Comparison of ENCODE assay signal across 9 mouse cellular contexts in the genomic region with DNA sequence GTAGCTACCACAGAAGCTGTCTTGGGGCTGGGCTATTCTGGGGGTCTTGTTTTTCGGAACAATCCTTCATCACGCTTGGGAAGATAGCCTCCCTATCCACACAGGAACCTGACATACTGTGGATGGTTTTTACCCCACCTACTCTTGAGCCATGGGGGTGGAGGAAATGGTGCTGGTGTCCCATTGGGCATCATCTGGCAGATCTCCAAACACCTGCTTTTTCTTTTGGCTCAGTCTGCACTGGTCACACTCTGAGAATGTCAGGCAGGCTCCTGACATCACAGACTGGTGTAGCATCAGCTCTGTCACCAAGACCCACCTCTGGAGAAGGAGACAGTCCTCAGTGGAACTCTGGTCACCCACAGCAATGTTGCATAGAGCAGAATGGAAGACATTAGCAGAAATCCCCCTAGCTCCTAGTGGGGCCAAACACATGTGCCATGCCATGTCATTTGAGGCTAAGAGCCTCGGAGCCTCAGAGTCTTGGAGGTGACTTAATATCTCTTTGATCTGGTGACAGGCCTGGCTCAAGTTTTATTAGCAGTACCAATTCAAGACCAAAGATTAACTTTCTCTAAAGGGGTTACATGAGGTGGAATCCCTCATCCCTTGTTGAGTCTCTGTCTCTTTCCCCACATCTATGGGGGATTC.
DNase-seq lines count a peak whose midpoint lies in the region; ATAC-seq and TF ChIP-seq lines count a peak whose summit lies in the region.
"Had no signal": no experiment of that assay in that cellular context is flagged by ENCODE, and none has a peak within 500 bp of the region (broad histone marks: within the 10 kb centered on the region; RNA-seq: fewer than 3 reads in every experiment).

No protein-coding gene starts in this region.

- no peaks in the 10 kb centered on the region for H3K9me3 ChIP-seq in heart, embryonic 10.5 days
- no peaks in the 10 kb centered on the region for H3K9me3 ChIP-seq in embryonic facial prominence, embryonic 11.5 days (replicated peaks; ENCODE audit: control insufficient read depth, low read length)
- H3K9me3 ChIP-seq in hindbrain, embryonic 10.5 days: 0 out of 2 replicates have a peak, but pooled peaks cover 6% of the 10 kb centered on the region
- no peaks in the 10 kb centered on the region for H3K9me3 ChIP-seq in midbrain, embryonic 13.5 days
- H3K9me3 ChIP-seq in lung, postnatal 0 days (ENCODE audit: low read length): no peaks in the 10 kb centered on the region
- H3K9me3 ChIP-seq: lung, embryonic 15.5 days had no signal

- 51% methylated on average over 3 of the region's 3 CpGs for WGBS in heart, embryonic 10.5 days
- WGBS in embryonic facial prominence, embryonic 11.5 days: 20% methylated on average over 3 of the region's 3 CpGs
- WGBS in hindbrain, embryonic 10.5 days: 26% methylated on average over 3 of the region's 3 CpGs
- 10% methylated on average over 3 of the region's 3 CpGs for WGBS in midbrain, embryonic 13.5 days
- WGBS in lung, postnatal 0 days: 54% methylated on average over 3 of the region's 3 CpGs

- 0 out of 2 replicates have a peak, but pooled peaks have one; percentile 29 for ATAC-seq in embryonic facial prominence, embryonic 11.5 days (replicated peaks; ENCODE audit: insufficient number of reproducible peaks, low FRiP score, low TSS enrichment, low read depth)
- peak; percentile 43 for ATAC-seq in midbrain, embryonic 13.5 days
- ATAC-seq in lung, postnatal 0 days: no peak

- TF ChIP-seq EP300 in lung, postnatal 0 days (IDR thresholded peaks at IDR 0.05): no peak

- H3K4me2 ChIP-seq in embryonic facial prominence, embryonic 11.5 days (ENCODE audit: low read depth, low read length): peak overlapping the region; percentile 21; the same call in 1 of the 2 replicates
- H3K4me2 ChIP-seq in midbrain, embryonic 13.5 days (replicated peaks): peak overlapping the region; percentile 39
- no peak overlapping the region for H3K4me2 ChIP-seq in lung, postnatal 0 days (replicated peaks; ENCODE audit: low read depth, low read length)
- H3K4me2 ChIP-seq: lung, embryonic 15.5 days had no signal

- H3K27me3 ChIP-seq in heart, embryonic 10.5 days (ENCODE audit: insufficient read depth, poor library complexity, severe bottlenecking): peaks cover 22% of the 10 kb centered on the region; the same call in 1 of the 2 replicates
- no peaks in the 10 kb centered on the region for H3K27me3 ChIP-seq in embryonic facial prominence, embryonic 11.5 days (ENCODE audit: control insufficient read depth, insufficient read depth, low read length)
- peaks cover 17% of the 10 kb centered on the region for H3K27me3 ChIP-seq in hindbrain, embryonic 10.5 days (ENCODE audit: insufficient read depth, poor library complexity, severe bottlenecking)
- H3K27me3 ChIP-seq in midbrain, embryonic 13.5 days: peaks cover 12% of the 10 kb centered on the region
- no peaks in the 10 kb centered on the region for H3K27me3 ChIP-seq in lung, postnatal 0 days (replicated peaks; ENCODE audit: insufficient read depth, low read length)
- H3K27me3 ChIP-seq: lung, embryonic 15.5 days had no signal

- H3K9ac ChIP-seq in embryonic facial prominence, embryonic 11.5 days (replicated peaks; ENCODE audit: low read length): no peak overlapping the region
- H3K9ac ChIP-seq in midbrain, embryonic 13.5 days (replicated peaks): peak overlapping the region; percentile 46; the same call in 1 of the 2 replicates
- no peak overlapping the region for H3K9ac ChIP-seq in lung, postnatal 0 days (replicated peaks; ENCODE audit: low read depth)
- H3K9ac ChIP-seq: lung, embryonic 15.5 days had no signal

- H3K27ac ChIP-seq in heart, embryonic 10.5 days: no peak overlapping the region
- no peak overlapping the region for H3K27ac ChIP-seq in embryonic facial prominence, embryonic 11.5 days (replicated peaks; ENCODE audit: low read depth, low read length)
- H3K27ac ChIP-seq in hindbrain, embryonic 10.5 days: peak overlapping the region; percentile 65
- peak overlapping the region; percentile 85 for H3K27ac ChIP-seq in midbrain, embryonic 13.5 days
- H3K27ac ChIP-seq in lung, postnatal 0 days (ENCODE audit: low read length): no peak overlapping the region
- H3K27ac ChIP-seq: lung, embryonic 15.5 days had no signal

- H3K4me1 ChIP-seq in heart, embryonic 10.5 days: peaks cover 14% of the 10 kb centered on the region
- H3K4me1 ChIP-seq in embryonic facial prominence, embryonic 11.5 days (ENCODE audit: control insufficient read depth, insufficient read depth, low read length): no peaks in the 10 kb centered on the region
- peaks cover 58% of the 10 kb centered on the region for H3K4me1 ChIP-seq in hindbrain, embryonic 10.5 days (replicated peaks)
- peaks cover 44% of the 10 kb centered on the region for H3K4me1 ChIP-seq in midbrain, embryonic 13.5 days (replicated peaks)
- H3K4me1 ChIP-seq in lung, postnatal 0 days (ENCODE audit: insufficient read depth, low read depth, low read length): no peaks in the 10 kb centered on the region
- H3K4me1 ChIP-seq: lung, embryonic 15.5 days had no signal

- H3K36me3 ChIP-seq in heart, embryonic 10.5 days: no peaks in the 10 kb centered on the region
- H3K36me3 ChIP-seq in embryonic facial prominence, embryonic 11.5 days (replicated peaks; ENCODE audit: control insufficient read depth, insufficient read depth, low read depth, low read length): no peaks in the 10 kb centered on the region
- H3K36me3 ChIP-seq in hindbrain, embryonic 10.5 days: no peaks in the 10 kb centered on the region
- no peaks in the 10 kb centered on the region for H3K36me3 ChIP-seq in midbrain, embryonic 13.5 days
- H3K36me3 ChIP-seq in lung, postnatal 0 days (ENCODE audit: insufficient read depth, low read length): no peaks in the 10 kb centered on the region
- H3K36me3 ChIP-seq: lung, embryonic 15.5 days had no signal

- 0 out of 2 replicates have a peak overlapping the region, but pooled peaks have one; percentile 29 for H3K4me3 ChIP-seq in heart, embryonic 10.5 days
- no peak overlapping the region for H3K4me3 ChIP-seq in embryonic facial prominence, embryonic 11.5 days (ENCODE audit: low read depth, low read length)
- peak overlapping the region; percentile 33 for H3K4me3 ChIP-seq in hindbrain, embryonic 10.5 days
- H3K4me3 ChIP-seq in midbrain, embryonic 13.5 days (replicated peaks): no peak overlapping the region
- no peak overlapping the region for H3K4me3 ChIP-seq in lung, postnatal 0 days (ENCODE audit: low read depth, low read length)
- H3K4me3 ChIP-seq: lung, embryonic 15.5 days had no signal

- TF ChIP-seq CTCF in lung, postnatal 0 days (IDR thresholded peaks at IDR 0.05): no peak

- DNase-seq in heart, embryonic 10.5 days (ENCODE audit: low spot score): no peak
- DNase-seq in heart, adult 11 months: no peak
- DNase-seq in embryonic facial prominence, embryonic 11.5 days (ENCODE audit: low spot score): no peak
- DNase-seq in hindbrain, embryonic 10.5 days (ENCODE audit: low spot score): peak; percentile 20
- no peak for DNase-seq in layer of hippocampus, adult 11-12 months (ENCODE audit: low spot score)
- DNase-seq in left cerebral cortex, adult 18-20 months (ENCODE audit: low spot score in 2 of 2): no peak
- no peak for DNase-seq in lung, postnatal 0 days (ENCODE audit: low spot score)

Comparison
In these comparisons a context has a peak if more than half of its experiments do, and no peak if none do; other contexts are left out.
1. H3K27ac ChIP-seq: peak in hindbrain, embryonic 10.5 days (single experiment) and midbrain, embryonic 13.5 days (single experiment); none in heart, embryonic 10.5 days (single experiment), embryonic facial prominence, embryonic 11.5 days (single experiment) and lung, postnatal 0 days (single experiment).
2. H3K4me3 ChIP-seq: peak in heart, embryonic 10.5 days (single experiment) and hindbrain, embryonic 10.5 days (single experiment); none in embryonic facial prominence, embryonic 11.5 days (single experiment), midbrain, embryonic 13.5 days (single experiment) and lung, postnatal 0 days (single experiment).